23 mouse cellular contexts compared by ENCODE assay signal in the genomic region with DNA sequence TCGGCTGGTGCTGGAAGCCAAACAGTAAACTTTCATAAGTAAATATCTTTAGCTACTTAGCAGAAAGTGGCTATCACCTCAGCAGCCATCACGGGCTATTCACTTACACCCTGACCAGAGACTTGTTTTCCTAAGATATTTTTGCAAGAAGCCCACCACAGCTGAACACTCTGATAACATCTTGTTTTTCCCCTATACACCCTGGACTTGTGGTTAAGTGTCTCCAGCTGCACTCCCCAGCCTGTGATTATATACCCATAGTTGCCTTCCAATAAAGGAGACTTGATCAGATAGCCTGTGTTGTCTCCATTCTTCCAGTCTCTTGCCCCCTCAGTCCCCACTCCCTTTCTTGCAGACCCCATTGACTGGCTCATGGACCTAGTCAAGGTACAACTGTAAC. TPM values are rescaled to one million over a fixed set of nuclear protein-coding genes. Genes with fewer than 3 reads are reported as not detected.
DNase-seq lines count a peak whose midpoint lies in the region; ATAC-seq and TF ChIP-seq lines count a peak whose summit lies in the region.
"Had no signal": no experiment of that assay in that cellular context is flagged by ENCODE, and none has a peak within 500 bp of the region (broad histone marks: within the 10 kb centered on the region; RNA-seq: fewer than 3 reads in every experiment).

No protein-coding gene starts in this region.

- TF ChIP-seq CTCF in liver, postnatal 0 days (IDR thresholded peaks at IDR 0.05; ENCODE audit: low read depth), result no peak
- TF ChIP-seq CTCF in MEL (IDR thresholded peaks at IDR 0.05 in 2 of 3, conservative IDR thresholded peaks at IDR 0.05 in 1 of 3; ENCODE audit: control insufficient read depth in 1 of 3, insufficient read depth in 1 of 3, low read depth in 2 of 3, low read length in 3 of 3, poor library complexity in 1 of 3, severe bottlenecking in 1 of 3), result no peak

- TF ChIP-seq EP300 in liver, postnatal 0 days (IDR thresholded peaks at IDR 0.05; ENCODE audit: low read depth), result no peak
- TF ChIP-seq EP300 in MEL (IDR thresholded peaks at IDR 0.05; ENCODE audit: low read depth in 1 of 2, low read length in 2 of 2), result no peak

- H3K9me3 ChIP-seq in liver, embryonic 11.5 days (ENCODE audit: control insufficient read depth, low read length), result no peaks in the 10 kb centered on the region
- no peaks in the 10 kb centered on the region for H3K9me3 ChIP-seq in liver, postnatal 0 days (ENCODE audit: low read length)
- no peaks in the 10 kb centered on the region for H3K9me3 ChIP-seq in megakaryocyte, embryonic 14.5 days
- no peaks in the 10 kb centered on the region for H3K9me3 ChIP-seq in MEL (replicated peaks; ENCODE audit: insufficient read depth, low read length)
- H3K9me3 ChIP-seq: G1E had no signal

- H3K79me2 ChIP-seq in MEL (ENCODE audit: control insufficient read depth, insufficient read depth, low read length, poor library complexity), result no peaks in the 10 kb centered on the region

- TF ChIP-seq RAD21 in MEL (IDR thresholded peaks at IDR 0.05; ENCODE audit: low read depth, low read length), result no peak

- 43% methylated on average over 2 of the region's 2 CpGs for WGBS in liver, embryonic 11.5 days
- WGBS in liver, postnatal 0 days (ENCODE audit: insufficient replicate concordance), result 17% methylated on average over 2 of the region's 2 CpGs

- H3K36me3 ChIP-seq in liver, embryonic 11.5 days (ENCODE audit: control insufficient read depth, insufficient read depth, low read length), result no peaks in the 10 kb centered on the region
- no peaks in the 10 kb centered on the region for H3K36me3 ChIP-seq in liver, postnatal 0 days (replicated peaks; ENCODE audit: insufficient read depth, low read length)
- H3K36me3 ChIP-seq in megakaryocyte, embryonic 14.5 days (replicated peaks; ENCODE audit: low read length), result peaks cover 36% of the 10 kb centered on the region
- peaks cover 0 to 12% of the 10 kb centered on the region in 2 experiments; a peak in 2 of 4 replicates for H3K36me3 ChIP-seq in MEL (ENCODE audit: control insufficient read depth in 1 of 2, insufficient read depth in 2 of 2, low read length in 2 of 2)

- TF ChIP-seq POLR2A in MEL (IDR thresholded peaks at IDR 0.05; ENCODE audit: control insufficient read depth in 1 of 2, insufficient read depth in 1 of 2, low read depth in 1 of 2, low read length in 2 of 2, poor library complexity in 1 of 2), result no peak

- no peak for DNase-seq in liver, embryonic 11.5 days (ENCODE audit: low spot score)
- no peak for DNase-seq in liver, postnatal 0 days
- DNase-seq in 416B (ENCODE audit: low read depth) (peak; percentile 22), MEL (ENCODE audit: low read depth, low spot score) (no peak)
- DNase-seq in adrenal gland, adult (ENCODE audit: inconsistent age in 2 of 2, low spot score in 1 of 2), result no peak
- DNase-seq in cerebellum, postnatal 14 days, result no peak
- DNase-seq: adrenal gland, adult 8-10 months; adrenal gland, postnatal 10 days; adrenal gland, postnatal 14 days; adrenal gland, postnatal 25 days; B cell, adult 2 months; cerebellum, adult 11 months; cerebellum, adult 11-12 months; cerebellum, adult 18-20 months; cerebellum, adult 2 months; cerebellum, adult 8-10 months had no signal

- 0 out of 2 replicates have a peak, but pooled peaks have one; percentile 21 for ATAC-seq in liver, embryonic 11.5 days (replicated peaks; ENCODE audit: low FRiP score)
- ATAC-seq in liver, postnatal 0 days, result no peak
- no peak for ATAC-seq in megakaryocyte, adult 5-6 weeks (ENCODE audit: poor library complexity, severe bottlenecking)
- ATAC-seq: activated CD4-positive, CD25-positive, alpha-beta regulatory T cell, adult 4 months; CD4-positive, CD25-positive, alpha-beta regulatory T cell, adult 4 months; Patski had no signal

- no peak overlapping the region for H3K4me3 ChIP-seq in liver, embryonic 11.5 days (ENCODE audit: low read depth, low read length)
- no peak overlapping the region for H3K4me3 ChIP-seq in liver, postnatal 0 days (ENCODE audit: low read depth, low read length)
- H3K4me3 ChIP-seq in megakaryocyte, embryonic 14.5 days (replicated peaks), result peak overlapping the region; percentile 28
- H3K4me3 ChIP-seq in MEL (ENCODE audit: control insufficient read depth in 1 of 2, insufficient read depth in 1 of 2, low read depth in 2 of 2, low read length in 2 of 2), result no peak overlapping the region

- peaks cover 9% of the 10 kb centered on the region for H3K4me1 ChIP-seq in liver, embryonic 11.5 days (replicated peaks; ENCODE audit: control insufficient read depth, insufficient read depth, low read length)
- H3K4me1 ChIP-seq in liver, postnatal 0 days (ENCODE audit: insufficient read depth), result peaks cover 18% of the 10 kb centered on the region
- peaks cover 45% of the 10 kb centered on the region for H3K4me1 ChIP-seq in megakaryocyte, embryonic 14.5 days
- H3K4me1 ChIP-seq in MEL (ENCODE audit: control insufficient read depth in 1 of 2, insufficient read depth in 2 of 2, low read length in 2 of 2), result peaks cover 8 to 21% of the 10 kb centered on the region in 2 experiments

- no peak overlapping the region for H3K27ac ChIP-seq in liver, embryonic 11.5 days (ENCODE audit: low read depth, low read length)
- no peak overlapping the region for H3K27ac ChIP-seq in liver, postnatal 0 days (ENCODE audit: low read depth)
- no peak overlapping the region for H3K27ac ChIP-seq in MEL (ENCODE audit: control insufficient read depth, low read depth, low read length)

- no peak overlapping the region for H3K4me2 ChIP-seq in liver, embryonic 11.5 days
- no peak overlapping the region for H3K4me2 ChIP-seq in liver, postnatal 0 days (ENCODE audit: low read depth, low read length)

- H3K27me3 ChIP-seq in liver, embryonic 11.5 days (replicated peaks; ENCODE audit: control insufficient read depth, insufficient read depth, low read length), result no peaks in the 10 kb centered on the region
- no peaks in the 10 kb centered on the region for H3K27me3 ChIP-seq in liver, postnatal 0 days (ENCODE audit: insufficient read depth, low read length)
- H3K27me3 ChIP-seq in megakaryocyte, embryonic 14.5 days (replicated peaks), result no peaks in the 10 kb centered on the region
- no peaks in the 10 kb centered on the region for H3K27me3 ChIP-seq in MEL (ENCODE audit: control insufficient read depth in 1 of 2, insufficient read depth in 2 of 2, low read length in 2 of 2)
- H3K27me3 ChIP-seq: CH12.LX, Patski had no signal

- H3K9ac ChIP-seq in liver, embryonic 11.5 days (ENCODE audit: low read depth, low read length), result no peak overlapping the region
- H3K9ac ChIP-seq in liver, postnatal 0 days (replicated peaks), result no peak overlapping the region
- H3K9ac ChIP-seq in MEL (ENCODE audit: control insufficient read depth, low read depth, low read length, poor library complexity, severe bottlenecking), result no peak overlapping the region

TF ChIP-seq in MEL, 35 proteins besides CTCF, POLR2A, EP300 and RAD21:
- TF ChIP-seq GABPA (IDR thresholded peaks at IDR 0.05; ENCODE audit: low read depth, low read length), result no peak
- TF ChIP-seq TAL1 (IDR thresholded peaks at IDR 0.05; ENCODE audit: low read length), result peak; percentile 24; the same call in 1 of the 2 replicates

RNA-seq across cellular contexts. Expression of a gene that starts 4.9 kb away (rescaled TPM):
- polyA plus RNA-seq in liver, embryonic 11.5 days (2014; fragmentation: Nextera tagmentation; extraction: Ambion mirVana), result 32.9 and 36.7 TPM in 2 replicates
- polyA plus RNA-seq in liver, postnatal 0 days (2015; fragmentation: Nextera tagmentation; extraction: Ambion mirVana), result 42.7 and 44.4 TPM in 2 replicates
- 71.5 and 343 TPM in 2 replicates for polyA plus RNA-seq in megakaryocyte, embryonic 14.5 days (2012; ENCODE audit: insufficient read depth, low replicate concordance)
- 12.8 and 14.5 TPM in 2 replicates for total RNA-seq in megakaryocyte, adult 5-6 weeks (2015)
- total RNA-seq in megakaryocyte, adult 5-6 weeks (2017), result 9.4 and 18.7 TPM in 2 replicates
- total RNA-seq in MEL (2012; rRNA removed), result 59.0 and 59.4 TPM in 2 replicates
- polyA plus RNA-seq in MEL (2012; ENCODE audit: insufficient read depth in 1 of 2, insufficient read length in 2 of 2, low read depth in 1 of 2, low replicate concordance in 2 of 2, missing spikeins in 1 of 2), result 10 to 100 TPM in 1 of 2 experiments, not detected in 1; 88.8 TPM

RNA-seq across cellular contexts. Expression of a gene that starts 23.2 kb away (rescaled TPM):
- polyA plus RNA-seq in liver, embryonic 11.5 days (2014; fragmentation: Nextera tagmentation; extraction: Ambion mirVana), result 27.7 TPM in 2 replicates
- 3.2 and 3.3 TPM in 2 replicates for polyA plus RNA-seq in liver, postnatal 0 days (2015; fragmentation: Nextera tagmentation; extraction: Ambion mirVana)
- 4.5 and 9.2 TPM in 2 replicates for polyA plus RNA-seq in megakaryocyte, embryonic 14.5 days (2012; ENCODE audit: insufficient read depth, low replicate concordance)
- 4.8 and 5.1 TPM in 2 replicates for total RNA-seq in megakaryocyte, adult 5-6 weeks (2015)
- 3.0 and 4.9 TPM in 2 replicates for total RNA-seq in megakaryocyte, adult 5-6 weeks (2017)
- total RNA-seq in MEL (2012; rRNA removed), result 32.6 and 34.6 TPM in 2 replicates
- 10 to 100 TPM in 1 of 2 experiments, not detected in 1; 29.6 TPM for polyA plus RNA-seq in MEL (2012; ENCODE audit: insufficient read depth in 1 of 2, insufficient read length in 2 of 2, low read depth in 1 of 2, low replicate concordance in 2 of 2, missing spikeins in 1 of 2)
